Mouse (Mus musculus) hindbrain, embryonic 13.5 days (tissue): ENCODE measurements around the gene Sfrp5. TPM values are rescaled to one million over a fixed set of nuclear protein-coding genes. Genes with fewer than 3 reads are reported as not detected.
A peak's percentile ranks its signal among the peaks of the same experiment; 100 is the strongest.

Experiments
- ATAC-seq: fragments of 200-750 bp; cut with Nextera tagmentation; 2 replicates; pipeline ENCODE4 v1.8.0; 2017; ENCODE audit warnings: moderate TSS enrichment; ENCODE audit not compliant: low FRiP score
- H3K27ac ChIP-seq: fragments of 300-500 bp; sonication (generic); 2 replicates; pipeline ENCODE4 v1.5.1; 2015; ENCODE audit warnings: inconsistent platforms, mild to moderate bottlenecking, moderate library complexity
- H3K27me3 ChIP-seq: fragments of 300-500 bp; sonication (generic); 2 replicates; pipeline ENCODE4 v1.6.1; 2015; ENCODE audit warnings: mild to moderate bottlenecking, inconsistent platforms
- H3K36me3 ChIP-seq: fragments of 300-500 bp; sonication (generic); 2 replicates; pipeline ENCODE4 v1.6.1; 2015; ENCODE audit warnings: mild to moderate bottlenecking, inconsistent platforms
- H3K4me1 ChIP-seq: fragments of 300-500 bp; sonication (generic); replicated peaks from 2 replicates; pipeline ENCODE4 v1.6.1; 2015; ENCODE audit warnings: inconsistent platforms
- H3K4me2 ChIP-seq: fragments of 300-500 bp; sonication (generic); 2 replicates; pipeline ENCODE4 v1.6.1; 2015; ENCODE audit warnings: inconsistent platforms, mild to moderate bottlenecking, moderate library complexity
- H3K4me3 ChIP-seq: fragments of 300-500 bp; sonication (generic); 2 replicates; pipeline ENCODE4 v1.5.1; 2015; ENCODE audit warnings: mild to moderate bottlenecking, inconsistent platforms
- H3K9ac ChIP-seq: fragments of 300-500 bp; sonication (generic); 2 replicates; pipeline ENCODE4 v1.6.1; 2015; ENCODE audit warnings: mild to moderate bottlenecking, inconsistent platforms
- H3K9me3 ChIP-seq: fragments of 300-500 bp; sonication (generic); 2 replicates; pipeline ENCODE4 v1.6.1; 2016; ENCODE audit warnings: inconsistent platforms
- WGBS: fragments of 180-500 bp; shearing (Covaris S2); methylation state at CpG from one replicate; pipeline ENCODE4 v1.1.7; 2015; 5-methylcytosine and 5-hydroxymethylcytosine counted together
- polyA plus RNA-seq: library from polyadenylated mRNA; unstranded; fragments of >200 nt; fragmentation: Nextera tagmentation; extraction: Ambion mirVana; gene quantifications from 2 replicates; pipeline ENCODE4 v1.2.1, GENCODE M21; 2015

Sfrp5 gene
- polyA plus RNA-seq, 1 experiment from 2014 or later, result 4.4 TPM

DNA sequence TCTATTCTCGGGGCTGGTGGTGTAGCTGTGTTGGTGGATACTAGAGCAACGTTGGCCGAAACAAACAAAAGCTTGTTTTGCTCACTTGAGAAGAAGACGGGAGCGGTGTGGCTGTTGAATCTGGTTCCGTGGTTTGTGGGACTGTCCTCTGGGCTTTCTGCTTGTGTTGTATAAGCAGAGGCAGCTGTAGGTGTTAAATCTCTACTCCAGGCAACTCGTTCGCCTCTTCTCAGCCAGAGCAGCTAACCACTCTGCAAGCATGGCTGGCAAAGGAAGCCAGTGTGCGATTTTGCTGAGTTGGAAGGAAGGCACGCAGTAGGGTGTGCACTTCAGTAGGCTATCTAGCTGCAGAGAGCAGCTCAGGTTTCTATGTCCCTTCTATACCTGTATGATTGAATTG is 24.4 kb upstream of the Sfrp5 start:
- Histone ChIP-seq H3K4me2 (no peak overlapping the region), H3K9ac (no peak overlapping the region), H3K27ac (no peak overlapping the region), H3K4me3 (no peak overlapping the region), H3K4me1 (peaks cover 23% of the 10 kb centered on the region), H3K36me3 (no peaks in the 10 kb centered on the region), H3K27me3 (0 out of 2 replicates have a peak, but pooled peaks cover 2% of the 10 kb centered on the region), H3K9me3 (no peaks in the 10 kb centered on the region)
- WGBS, result 84% methylated on average over 10 of the region's 10 CpGs
- ATAC-seq, result no peak

DNA sequence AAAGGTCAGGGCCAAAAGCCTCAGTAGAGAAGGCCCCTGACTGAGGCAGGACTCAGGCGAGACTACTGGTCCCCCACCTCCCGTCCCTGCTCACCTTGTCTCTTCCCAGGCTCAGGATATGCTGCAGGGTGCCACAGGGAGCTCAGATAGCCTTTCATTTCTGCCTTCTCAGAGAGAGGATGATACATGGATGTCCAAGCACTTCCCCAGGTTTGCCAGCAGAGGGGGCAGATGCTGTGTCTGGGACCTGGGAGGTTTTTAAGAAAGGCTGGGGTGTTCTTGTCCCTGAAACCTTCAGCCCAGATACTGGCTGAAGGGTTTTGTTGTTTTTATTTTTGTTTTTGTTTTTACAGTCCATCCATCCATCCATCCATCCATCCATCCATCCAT is 15.3 kb upstream of the Sfrp5 start:
- 11% methylated on average over 2 of the region's 2 CpGs for WGBS
- Histone ChIP-seq H3K9ac (no peak overlapping the region), H3K4me2 (no peak overlapping the region), H3K4me1 (no peaks in the 10 kb centered on the region), H3K27ac (no peak overlapping the region), H3K4me3 (no peak overlapping the region), H3K27me3 (no peaks in the 10 kb centered on the region), H3K9me3 (no peaks in the 10 kb centered on the region), H3K36me3 (no peaks in the 10 kb centered on the region)
- ATAC-seq, result peak; percentile 66; the same call in 1 of the 2 replicates

DNA sequence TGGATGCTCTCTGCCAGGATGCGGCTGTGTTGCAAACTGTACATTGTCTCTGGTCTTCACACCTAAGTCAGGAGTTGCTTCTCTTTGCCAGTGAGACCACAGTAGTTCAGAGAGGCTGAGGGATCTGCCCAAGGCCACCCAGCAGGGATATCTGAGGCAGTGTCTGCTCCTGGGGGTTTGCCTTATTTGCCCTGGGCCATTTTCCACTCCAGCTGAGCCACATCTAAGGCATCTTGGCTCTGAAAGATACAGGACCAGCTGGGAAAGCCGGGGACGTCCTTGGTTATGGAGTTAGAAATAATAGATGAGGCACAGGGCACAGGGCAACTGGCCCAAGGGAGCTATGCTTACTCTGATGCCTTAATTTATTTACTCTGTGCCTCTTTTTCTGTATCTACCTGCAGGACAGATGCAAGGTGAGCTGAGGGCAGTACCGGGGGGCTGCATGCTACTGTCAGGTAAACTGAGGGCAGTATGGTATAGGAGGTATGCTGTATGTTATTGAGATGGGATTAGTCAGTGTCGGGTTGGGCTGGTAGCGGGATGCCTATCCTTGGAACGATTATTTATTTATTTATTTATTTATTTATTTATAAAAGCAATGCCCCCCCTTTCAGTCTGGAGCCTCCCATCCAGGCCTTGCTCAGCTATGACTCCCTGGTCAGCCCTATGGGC is 14.8 kb upstream of the Sfrp5 start:
- H3K4me3 ChIP-seq, result no peak overlapping the region
- no peak overlapping the region for H3K27ac ChIP-seq
- H3K4me1 ChIP-seq, result no peaks in the 10 kb centered on the region
- no peak overlapping the region for H3K9ac ChIP-seq
- peak; percentile 43; the same call in 1 of the 2 replicates for ATAC-seq
- H3K36me3 ChIP-seq, result no peaks in the 10 kb centered on the region
- WGBS, result 72% methylated on average over 7 of the region's 7 CpGs
- H3K4me2 ChIP-seq, result no peak overlapping the region
- H3K27me3 ChIP-seq, result no peaks in the 10 kb centered on the region
- no peaks in the 10 kb centered on the region for H3K9me3 ChIP-seq

DNA sequence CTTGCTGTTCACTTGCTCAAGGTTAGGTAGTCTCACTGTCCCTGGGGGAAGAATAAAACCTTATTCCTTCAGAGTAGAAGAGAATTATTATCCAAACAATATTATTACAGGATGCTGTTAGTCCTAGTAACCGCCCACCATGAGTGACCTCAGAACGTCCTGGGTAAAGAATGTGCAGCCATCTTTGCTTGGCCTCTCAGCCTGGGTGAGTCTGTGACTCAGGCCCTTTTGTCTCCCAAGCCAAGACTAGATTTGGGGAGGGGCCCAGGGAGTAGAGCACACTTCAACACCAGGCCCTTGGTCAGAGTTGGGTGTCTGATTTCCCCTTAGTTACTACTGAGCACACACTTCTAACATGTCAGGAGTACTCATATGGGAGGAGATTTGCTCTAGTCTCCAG is 12.5 kb upstream of the Sfrp5 start:
- Histone ChIP-seq H3K4me2 (no peak overlapping the region), H3K27ac (no peak overlapping the region), H3K36me3 (no peaks in the 10 kb centered on the region), H3K27me3 (no peaks in the 10 kb centered on the region), H3K9me3 (no peaks in the 10 kb centered on the region), H3K4me3 (no peak overlapping the region), H3K4me1 (peaks cover 3% of the 10 kb centered on the region), H3K9ac (no peak overlapping the region)
- ATAC-seq, result no peak
- WGBS, result 69% methylated on average over 2 of the region's 2 CpGs

DNA sequence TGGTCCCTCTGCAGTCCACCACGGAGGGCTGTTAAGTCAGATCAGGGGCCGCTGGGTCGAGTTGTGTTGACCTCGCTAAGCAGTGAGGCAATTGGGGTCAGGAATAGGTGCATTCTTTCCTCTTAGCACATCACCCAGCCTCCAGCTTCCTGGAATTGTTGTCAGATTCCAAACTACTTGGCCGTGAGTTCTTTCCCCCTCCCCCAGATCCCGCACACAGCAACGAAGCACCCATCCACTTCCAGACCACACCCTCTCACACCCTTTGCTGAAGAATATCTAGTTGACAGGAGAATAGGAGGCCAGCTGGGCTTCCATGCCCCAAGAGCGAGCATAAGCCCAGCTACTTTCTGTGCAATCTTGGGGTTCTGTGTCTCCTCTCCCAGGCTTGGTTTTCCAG is 9.9 kb upstream of the Sfrp5 start:
- WGBS, result 29% methylated on average over 8 of the region's 8 CpGs
- Histone ChIP-seq H3K4me2 (no peak overlapping the region), H3K36me3 (no peaks in the 10 kb centered on the region), H3K4me3 (no peak overlapping the region), H3K27me3 (peaks cover 3% of the 10 kb centered on the region; the same call in 1 of the 2 replicates), H3K9me3 (no peaks in the 10 kb centered on the region), H3K9ac (no peak overlapping the region), H3K27ac (no peak overlapping the region), H3K4me1 (peaks cover 9% of the 10 kb centered on the region)
- ATAC-seq, result no peak

DNA sequence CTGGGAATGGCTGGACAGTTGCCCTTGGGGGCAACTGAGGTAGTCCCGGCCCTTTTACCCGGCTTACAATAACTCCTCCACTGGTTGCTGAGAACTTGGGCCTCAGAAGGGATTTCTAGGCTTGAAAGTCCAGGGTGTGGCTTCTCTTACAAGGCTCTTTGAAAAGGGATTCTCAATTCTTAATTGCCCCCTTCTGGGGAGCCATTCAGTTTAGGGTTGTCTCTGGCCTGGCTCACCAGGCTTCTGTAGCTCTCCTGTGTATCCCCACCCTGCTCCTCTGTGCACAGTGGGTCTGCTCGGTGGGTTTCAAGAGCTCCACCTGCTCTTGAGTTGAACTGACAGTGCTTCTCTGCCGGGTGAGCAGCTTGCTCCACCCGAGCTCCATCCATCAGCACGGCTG is 7.9 kb upstream of the Sfrp5 start:
- H3K9me3 ChIP-seq, result no peaks in the 10 kb centered on the region
- no peak overlapping the region for H3K9ac ChIP-seq
- no peak overlapping the region for H3K4me2 ChIP-seq
- H3K36me3 ChIP-seq, result no peaks in the 10 kb centered on the region
- peaks cover 3% of the 10 kb centered on the region; the same call in 1 of the 2 replicates for H3K27me3 ChIP-seq
- peaks cover 9% of the 10 kb centered on the region for H3K4me1 ChIP-seq
- H3K27ac ChIP-seq, result no peak overlapping the region
- WGBS, result 60% methylated on average over 6 of the region's 6 CpGs
- ATAC-seq, result 0 out of 2 replicates have a peak, but pooled peaks have one; percentile 3
- H3K4me3 ChIP-seq, result no peak overlapping the region

DNA sequence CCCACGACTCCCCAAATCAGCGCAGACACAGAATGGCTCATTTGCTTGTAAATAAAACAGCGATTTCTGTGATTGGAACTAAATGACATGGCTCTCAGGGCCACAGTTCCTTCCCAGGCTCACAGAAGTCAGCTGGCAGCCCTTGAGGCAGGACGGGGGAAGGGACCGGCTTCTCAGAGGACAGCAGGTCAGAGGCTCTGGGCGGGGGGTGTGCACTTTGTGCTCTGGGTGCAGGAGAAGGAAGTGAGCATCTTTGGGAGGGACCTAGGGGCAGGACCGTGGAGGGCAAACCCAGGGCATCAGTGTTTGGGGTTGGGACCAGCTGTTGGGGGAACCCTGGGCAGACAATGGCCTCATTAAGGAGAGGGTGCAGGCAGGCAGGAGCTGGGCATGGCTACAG is 7.4 kb upstream of the Sfrp5 start:
- ATAC-seq, result 0 out of 2 replicates have a peak, but pooled peaks have one; percentile 43
- H3K4me2 ChIP-seq, result no peak overlapping the region
- peaks cover 11% of the 10 kb centered on the region for H3K4me1 ChIP-seq
- H3K36me3 ChIP-seq, result no peaks in the 10 kb centered on the region
- H3K27ac ChIP-seq, result no peak overlapping the region
- H3K9ac ChIP-seq, result no peak overlapping the region
- 50% methylated on average over 7 of the region's 7 CpGs for WGBS
- H3K4me3 ChIP-seq, result no peak overlapping the region
- no peaks in the 10 kb centered on the region for H3K9me3 ChIP-seq
- H3K27me3 ChIP-seq, result peaks cover 5% of the 10 kb centered on the region

DNA sequence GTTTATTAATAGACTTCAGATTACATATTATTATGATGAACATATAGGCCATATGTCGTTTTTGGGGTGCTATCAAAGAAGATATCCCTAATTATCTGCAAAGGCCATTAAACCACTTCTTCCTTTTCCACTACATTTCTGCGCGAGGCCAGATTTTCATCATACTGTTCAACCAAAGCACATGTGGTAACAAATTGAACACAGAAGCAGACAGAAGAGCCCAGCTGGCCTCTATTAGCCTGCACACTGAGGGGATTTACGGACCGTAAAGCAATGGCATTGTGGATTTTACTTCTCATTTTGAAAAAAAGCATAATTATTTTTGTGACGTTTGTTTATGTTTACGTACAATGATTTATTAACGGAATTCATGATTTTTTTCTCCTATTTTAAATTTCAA is 3.1 kb upstream of the Sfrp5 start:
- Histone ChIP-seq H3K27ac (no peak overlapping the region), H3K4me1 (peaks cover 31% of the 10 kb centered on the region), H3K27me3 (peaks cover 48% of the 10 kb centered on the region), H3K9me3 (no peaks in the 10 kb centered on the region), H3K4me2 (no peak overlapping the region), H3K36me3 (no peaks in the 10 kb centered on the region), H3K9ac (no peak overlapping the region), H3K4me3 (no peak overlapping the region)
- no peak for ATAC-seq
- WGBS, result 67% methylated on average over 8 of the region's 8 CpGs

DNA sequence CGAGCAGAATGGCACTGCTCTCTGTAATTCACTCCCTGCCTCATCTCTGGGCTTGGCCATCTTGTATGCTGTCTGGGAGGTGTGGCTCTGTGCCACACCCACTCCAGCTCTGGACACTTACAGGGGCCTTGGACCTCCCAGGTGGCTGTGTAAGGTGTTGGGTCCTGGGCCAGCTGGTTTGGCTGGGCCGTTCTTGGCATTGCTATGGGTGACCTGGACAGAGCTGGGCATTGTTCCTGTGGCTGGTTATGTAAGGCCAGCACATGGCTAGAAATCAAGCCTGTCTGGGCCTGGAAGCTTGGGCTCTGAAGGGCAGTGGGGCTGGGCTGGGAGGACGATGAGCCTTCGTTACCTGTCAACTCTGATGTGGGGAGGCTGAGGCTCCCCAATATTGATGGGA is 2.3 kb upstream of the Sfrp5 start:
- Histone ChIP-seq H3K9ac (no peak overlapping the region), H3K4me2 (no peak overlapping the region), H3K36me3 (no peaks in the 10 kb centered on the region), H3K4me3 (no peak overlapping the region), H3K4me1 (peaks cover 29% of the 10 kb centered on the region), H3K27me3 (peaks cover 57% of the 10 kb centered on the region), H3K27ac (peak overlapping the region; percentile 48; the same call in 1 of the 2 replicates), H3K9me3 (no peaks in the 10 kb centered on the region)
- WGBS, result 93% methylated on average over 4 of the region's 4 CpGs
- no peak for ATAC-seq

DNA sequence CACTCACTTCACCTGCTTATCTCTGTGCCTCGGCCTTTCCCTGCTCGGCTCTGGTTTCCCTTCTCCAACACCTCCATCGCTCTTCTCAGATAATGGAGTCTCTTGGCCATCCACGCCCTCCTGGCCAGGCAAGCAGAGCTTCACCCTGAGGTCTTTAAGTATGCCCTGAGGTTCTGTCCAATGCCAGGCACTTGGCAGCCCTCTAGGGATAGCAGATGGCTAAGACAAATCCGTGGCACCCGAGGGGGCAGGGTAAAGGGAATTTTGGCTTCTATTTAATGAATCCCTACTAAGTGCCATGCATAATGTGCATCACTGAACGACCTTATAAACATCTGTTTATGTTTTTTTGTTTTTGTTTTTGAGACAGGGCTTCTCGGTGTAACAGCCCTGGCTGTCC is 415 bp upstream of the Sfrp5 start:
- peaks cover 69% of the 10 kb centered on the region for H3K27me3 ChIP-seq
- 46% methylated on average over 8 of the region's 8 CpGs for WGBS
- no peak overlapping the region for H3K9ac ChIP-seq
- ATAC-seq, result no peak
- H3K9me3 ChIP-seq, result no peaks in the 10 kb centered on the region
- H3K4me3 ChIP-seq, result peak overlapping the region; percentile 37; the same call in 1 of the 2 replicates
- H3K4me1 ChIP-seq, result peaks cover 27% of the 10 kb centered on the region
- H3K4me2 ChIP-seq, result peak overlapping the region; percentile 54
- no peak overlapping the region for H3K27ac ChIP-seq
- no peaks in the 10 kb centered on the region for H3K36me3 ChIP-seq

DNA sequence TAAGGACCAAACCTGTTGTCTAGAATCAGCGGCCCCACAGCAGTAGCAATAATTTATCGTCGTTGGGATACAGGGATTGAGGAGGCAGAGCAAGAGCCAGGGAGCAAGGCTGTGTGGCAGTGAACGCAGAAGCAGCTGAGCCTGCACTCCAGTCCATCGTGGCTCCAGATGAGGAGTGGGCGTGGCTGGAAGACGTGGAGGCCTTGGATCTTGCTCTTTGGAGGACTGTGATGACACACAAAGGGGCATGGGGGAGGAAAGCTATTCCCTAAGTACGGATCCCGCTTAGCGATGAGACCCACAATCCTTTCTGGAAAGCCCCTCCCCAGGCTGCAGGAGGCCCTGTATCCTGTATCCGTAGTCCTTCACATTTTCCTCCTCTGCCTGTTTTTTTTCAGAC is 4.0 kb downstream of the Sfrp5 start:
- Histone ChIP-seq H3K27me3 (peaks cover 52% of the 10 kb centered on the region), H3K36me3 (peaks cover 12% of the 10 kb centered on the region; the same call in 1 of the 2 replicates), H3K4me2 (no peak overlapping the region), H3K27ac (no peak overlapping the region), H3K4me3 (no peak overlapping the region), H3K4me1 (peaks cover 24% of the 10 kb centered on the region), H3K9ac (no peak overlapping the region), H3K9me3 (no peaks in the 10 kb centered on the region)
- no peak for ATAC-seq
- 48% methylated on average over 11 of the region's 11 CpGs for WGBS

DNA sequence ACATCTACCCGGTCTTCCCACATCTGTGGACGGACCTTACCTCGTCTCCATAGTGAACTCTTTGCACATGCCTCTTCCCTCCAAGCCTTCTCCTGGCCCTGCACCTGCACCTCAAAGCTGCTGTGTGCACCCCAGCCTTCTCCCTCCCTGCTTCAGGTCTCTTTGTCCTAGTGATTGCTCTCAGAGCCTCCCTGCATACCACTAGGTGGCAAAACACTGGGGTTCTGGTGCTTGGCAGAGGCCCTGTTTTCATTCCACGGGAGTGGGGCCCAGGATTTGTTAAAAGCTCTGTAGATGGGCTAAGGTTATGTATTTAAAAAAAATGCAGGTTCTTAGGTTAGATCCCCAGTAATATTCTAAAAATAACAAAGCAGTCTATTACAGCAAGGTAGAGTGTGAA is 5.0 kb downstream of the Sfrp5 start:
- no peak overlapping the region for H3K9ac ChIP-seq
- H3K27me3 ChIP-seq, result peaks cover 42% of the 10 kb centered on the region
- 69% methylated on average over 4 of the region's 4 CpGs for WGBS
- H3K4me2 ChIP-seq, result no peak overlapping the region
- ATAC-seq, result no peak
- no peak overlapping the region for H3K27ac ChIP-seq
- H3K4me3 ChIP-seq, result no peak overlapping the region
- H3K4me1 ChIP-seq, result peaks cover 20% of the 10 kb centered on the region
- peaks cover 19% of the 10 kb centered on the region; the same call in 1 of the 2 replicates for H3K36me3 ChIP-seq
- H3K9me3 ChIP-seq, result no peaks in the 10 kb centered on the region

DNA sequence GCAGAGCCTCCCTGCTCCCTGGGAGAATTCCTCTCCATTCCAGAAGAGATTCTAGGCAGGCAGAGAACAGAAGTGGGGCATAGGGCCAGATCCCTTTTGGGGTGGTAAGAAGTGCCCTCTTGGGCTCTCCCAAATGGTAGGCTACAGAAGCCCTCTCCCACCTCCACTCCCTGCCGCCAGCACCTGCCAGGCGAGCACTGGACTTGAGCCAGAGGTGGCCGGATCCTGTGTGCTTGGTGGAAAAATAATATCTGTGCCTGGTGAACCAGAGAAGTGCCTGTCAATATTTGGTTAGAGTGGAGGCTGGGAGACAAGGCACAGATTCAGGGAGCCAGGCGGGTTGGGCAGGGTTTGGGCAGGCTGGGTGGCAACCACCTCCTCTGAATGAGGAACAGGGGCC is 5.7 kb downstream of the Sfrp5 start:
- no peak for ATAC-seq
- H3K4me2 ChIP-seq, result no peak overlapping the region
- H3K36me3 ChIP-seq, result peaks cover 26% of the 10 kb centered on the region
- 85% methylated on average over 4 of the region's 4 CpGs for WGBS
- H3K27me3 ChIP-seq, result peaks cover 35% of the 10 kb centered on the region
- H3K27ac ChIP-seq, result no peak overlapping the region
- H3K4me3 ChIP-seq, result no peak overlapping the region
- H3K9me3 ChIP-seq, result no peaks in the 10 kb centered on the region
- peaks cover 13% of the 10 kb centered on the region for H3K4me1 ChIP-seq
- no peak overlapping the region for H3K9ac ChIP-seq
